Mouse (Mus musculus) limb, embryonic 15.5 days (tissue): ENCODE measurements around the gene Bpifb9a. TPM values are rescaled to one million over a fixed set of nuclear protein-coding genes. Genes with fewer than 3 reads are reported as not detected.
"Not testable (repeated sequence)": the region's sequence is repeated elsewhere in the genome, so short reads cannot be mapped to it uniquely, and the experiment has no call there.

Source experiments
- ATAC-seq: fragments of 200-750 bp; cut with Nextera tagmentation; 2 replicates; pipeline ENCODE4 v1.8.0; 2017; ENCODE audit warnings: low read depth, moderate TSS enrichment; ENCODE audit not compliant: insufficient number of reproducible peaks, low FRiP score, low TSS enrichment
- H3K27ac ChIP-seq: fragments of 300-500 bp; sonication (generic); 2 replicates; pipeline ENCODE4 v1.5.1; 2015; ENCODE audit warnings: moderate library complexity, mild to moderate bottlenecking, inconsistent platforms
- H3K27me3 ChIP-seq: fragments of 300-500 bp; sonication (generic); 2 replicates; pipeline ENCODE4 v1.6.1; 2015; ENCODE audit warnings: inconsistent platforms
- H3K36me3 ChIP-seq: fragments of 300-500 bp; sonication (generic); 2 replicates; pipeline ENCODE4 v1.6.1; 2015; ENCODE audit warnings: inconsistent platforms
- H3K4me1 ChIP-seq: fragments of 300-500 bp; sonication (generic); 2 replicates; pipeline ENCODE4 v1.6.1; 2015; ENCODE audit warnings: inconsistent platforms
- H3K4me2 ChIP-seq: fragments of 300-500 bp; sonication (generic); 2 replicates; pipeline ENCODE4 v1.6.1; 2015; ENCODE audit warnings: mild to moderate bottlenecking, inconsistent platforms
- H3K4me3 ChIP-seq: fragments of 300-500 bp; sonication (generic); 2 replicates; pipeline ENCODE4 v1.5.1; 2015; ENCODE audit warnings: mild to moderate bottlenecking, inconsistent platforms
- H3K9ac ChIP-seq: fragments of 300-500 bp; sonication (generic); 2 replicates; pipeline ENCODE4 v1.6.1; 2015; ENCODE audit warnings: inconsistent platforms
- H3K9me3 ChIP-seq: fragments of 300-500 bp; sonication (generic); 2 replicates; pipeline ENCODE4 v1.6.1; 2016; ENCODE audit warnings: inconsistent platforms
- WGBS: fragments of 180-500 bp; shearing (Covaris S2); methylation state at CpG from one replicate; pipeline ENCODE4 v1.1.7; 2015; 5-methylcytosine and 5-hydroxymethylcytosine counted together
- polyA plus RNA-seq: library from polyadenylated mRNA; unstranded; fragments of >200 nt; fragmentation: Nextera tagmentation; extraction: Ambion mirVana; gene quantifications from 2 replicates; pipeline ENCODE4 v1.2.1, GENCODE M21; 2015

Gene Bpifb9a
- polyA plus RNA-seq, 1 experiment from 2014 or later: not detected

DNA sequence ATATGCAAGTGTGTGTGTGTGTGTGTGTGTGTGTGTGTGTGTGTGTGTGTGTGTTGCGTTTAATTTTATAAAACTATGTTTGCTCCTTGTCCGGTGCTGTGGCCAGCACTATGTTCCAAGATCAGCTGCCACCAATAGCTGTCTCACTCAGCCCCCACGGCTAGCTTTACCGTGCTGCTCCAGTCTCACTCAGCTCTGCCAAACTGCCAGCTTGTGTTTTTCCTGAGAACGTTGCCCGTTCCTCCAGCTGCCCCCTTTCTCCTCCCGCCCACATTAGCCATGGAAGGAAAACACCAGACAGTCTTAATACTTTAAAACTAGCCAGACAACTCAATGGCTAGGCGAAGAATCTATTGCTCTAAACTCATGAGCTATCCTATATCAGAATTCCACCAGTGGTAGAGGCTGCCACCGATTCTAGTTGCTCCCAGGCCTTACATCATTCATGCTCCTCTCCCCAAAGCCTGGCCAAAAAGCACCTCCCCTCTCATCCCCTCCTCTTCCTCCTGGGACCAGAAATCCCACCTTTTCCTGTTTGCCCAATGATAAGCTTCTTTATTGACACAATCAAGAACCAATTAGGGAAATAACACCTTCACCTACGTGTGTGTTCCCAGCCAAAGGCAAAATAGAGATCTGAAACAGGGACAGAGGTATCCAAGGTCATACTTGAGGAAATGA is 14.2 kb upstream of the Bpifb9a start:
- H3K9me3 ChIP-seq: no peaks in the 10 kb centered on the region
- no peaks in the 10 kb centered on the region for H3K27me3 ChIP-seq
- H3K4me3 ChIP-seq: no peak overlapping the region
- H3K27ac ChIP-seq: no peak overlapping the region
- WGBS: 78% methylated on average over 10 of the region's 10 CpGs
- no peaks in the 10 kb centered on the region for H3K4me1 ChIP-seq
- no peak overlapping the region for H3K4me2 ChIP-seq
- H3K36me3 ChIP-seq: no peaks in the 10 kb centered on the region
- no peak for ATAC-seq
- no peak overlapping the region for H3K9ac ChIP-seq

- Histone ChIP-seq H3K4me1 (no peaks in the 10 kb centered on the region), H3K9me3 (no peaks in the 10 kb centered on the region), H3K4me2 (no peak overlapping the region), H3K9ac (no peak overlapping the region), H3K27me3 (no peaks in the 10 kb centered on the region), H3K27ac (no peak overlapping the region), H3K36me3 (no peaks in the 10 kb centered on the region), H3K4me3 (no peak overlapping the region)
- no peak for ATAC-seq
- WGBS: 94% methylated on average over 5 of the region's 5 CpGs
Observed at GRCm38 (mm10) chr2:154245322-154245721, 12.3 kb upstream of the Bpifb9a start.

DNA sequence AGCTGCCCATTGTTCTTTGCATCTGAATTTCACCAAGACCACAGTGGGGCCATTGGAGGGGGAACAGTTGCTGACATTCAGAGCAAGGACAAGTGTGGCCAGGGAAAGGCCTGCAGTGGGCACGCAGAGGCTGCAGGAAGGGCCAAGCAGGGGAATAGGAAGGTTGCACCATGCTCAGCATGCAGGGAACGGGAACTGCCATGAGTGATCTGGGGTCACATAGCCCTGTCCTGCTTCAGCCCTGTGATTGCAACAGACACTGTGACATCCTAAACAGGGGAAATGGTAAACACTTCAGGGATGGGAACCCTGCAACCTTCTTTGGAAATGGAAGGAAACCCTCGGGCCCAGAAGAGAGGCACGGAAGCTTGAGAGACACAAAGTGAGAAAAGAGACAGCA is 2.4 kb upstream of the Bpifb9a start:
- H3K27ac ChIP-seq, H3K9ac ChIP-seq, H3K4me3 ChIP-seq, H3K4me1 ChIP-seq, ATAC-seq, H3K27me3 ChIP-seq, H3K4me2 ChIP-seq, H3K9me3 ChIP-seq, H3K36me3 ChIP-seq: not testable (repeated sequence)
- WGBS: 86% methylated on average over 2 of the region's 4 CpGs

GRCm38 (mm10) chr2:154255770-154256169 is 1.9 kb upstream of the Bpifb9a start:
- H3K9me3 ChIP-seq: no peaks in the 10 kb centered on the region
- H3K9ac ChIP-seq: no peak overlapping the region
- no peak overlapping the region for H3K27ac ChIP-seq
- no peak for ATAC-seq
- 79% methylated on average over 4 of the region's 4 CpGs for WGBS
- no peaks in the 10 kb centered on the region for H3K4me1 ChIP-seq
- H3K4me2 ChIP-seq: no peak overlapping the region
- H3K4me3 ChIP-seq: no peak overlapping the region
- no peaks in the 10 kb centered on the region for H3K36me3 ChIP-seq
- no peaks in the 10 kb centered on the region for H3K27me3 ChIP-seq

GRCm38 (mm10) chr2:154264397-154264796 is 6.7 kb downstream of the Bpifb9a start:
- H3K9ac ChIP-seq, H3K27me3 ChIP-seq, H3K9me3 ChIP-seq, H3K4me2 ChIP-seq, H3K4me3 ChIP-seq, ATAC-seq, H3K27ac ChIP-seq, H3K4me1 ChIP-seq, H3K36me3 ChIP-seq: not testable (repeated sequence)
- WGBS: 84% methylated on average over 3 of the region's 3 CpGs

DNA sequence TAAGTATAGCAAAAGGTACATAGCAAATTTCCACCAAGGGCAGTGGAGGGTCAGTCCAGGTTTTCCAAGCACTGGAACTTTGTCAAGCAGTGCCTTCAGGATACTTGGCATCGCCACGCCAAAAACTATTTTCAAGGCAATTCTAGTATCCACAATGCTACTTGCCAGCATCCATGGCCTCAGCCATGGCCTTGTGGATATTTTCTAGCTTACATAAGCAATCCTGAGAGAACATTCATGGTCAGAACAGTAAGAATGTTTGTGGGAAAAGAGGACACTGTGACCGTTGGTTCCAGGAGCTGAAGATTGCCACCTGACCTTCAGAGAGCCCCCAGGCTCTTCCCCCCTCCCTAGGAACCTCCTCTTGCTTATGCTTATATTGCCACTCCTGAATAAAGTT is 34.2 kb downstream of the Bpifb9a start:
- not testable (repeated sequence) for H3K27ac ChIP-seq, H3K27me3 ChIP-seq, H3K4me1 ChIP-seq, H3K9ac ChIP-seq, H3K36me3 ChIP-seq, ATAC-seq, H3K4me2 ChIP-seq, H3K4me3 ChIP-seq, H3K9me3 ChIP-seq
- WGBS: 81% methylated on average over 3 of the region's 3 CpGs

DNA sequence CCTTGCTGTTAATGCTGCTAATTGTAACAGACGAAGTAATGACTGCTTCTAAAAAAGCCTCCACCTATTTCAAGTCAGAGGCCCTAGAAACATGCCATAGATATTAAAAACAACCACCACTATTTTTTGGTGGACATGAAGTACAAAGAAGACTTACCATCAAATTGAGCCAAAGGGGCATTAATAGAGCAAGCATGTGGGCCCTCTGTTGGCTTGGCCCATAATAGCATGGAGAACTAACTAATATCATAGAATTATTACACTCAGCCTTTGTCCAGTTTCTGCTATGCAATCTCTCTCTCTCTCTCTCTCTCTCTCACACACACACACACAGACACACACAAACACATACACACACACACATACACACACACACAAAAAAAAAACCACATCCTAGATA is 35.2 kb downstream of the Bpifb9a start:
- Histone ChIP-seq H3K4me3 (no peak overlapping the region), H3K36me3 (no peaks in the 10 kb centered on the region), H3K27ac (no peak overlapping the region), H3K9me3 (no peaks in the 10 kb centered on the region), H3K4me1 (no peaks in the 10 kb centered on the region), H3K4me2 (no peak overlapping the region), H3K9ac (no peak overlapping the region), H3K27me3 (no peaks in the 10 kb centered on the region)
- no peak for ATAC-seq
- 58% methylated on average over 1 of the region's 1 CpGs for WGBS

- not testable (repeated sequence) for H3K4me2 ChIP-seq
Observed at GRCm38 (mm10) chr2:154294746-154295145, 37.1 kb downstream of the Bpifb9a start.

GRCm38 (mm10) chr2:154300496-154300895 is 42.8 kb downstream of the Bpifb9a start:
- H3K27ac ChIP-seq: no peak overlapping the region
- ATAC-seq: no peak
- H3K9ac ChIP-seq: no peak overlapping the region
- no peaks in the 10 kb centered on the region for H3K4me1 ChIP-seq
- H3K27me3 ChIP-seq: no peaks in the 10 kb centered on the region
- no peaks in the 10 kb centered on the region for H3K36me3 ChIP-seq
- H3K4me3 ChIP-seq: no peak overlapping the region
- 25% methylated on average over 1 of the region's 1 CpGs for WGBS
- no peaks in the 10 kb centered on the region for H3K9me3 ChIP-seq
- H3K4me2 ChIP-seq: no peak overlapping the region

More at GRCm38 (mm10) chr2:154294746-154295145, 37.1 kb downstream of the Bpifb9a start:
- H3K9me3 ChIP-seq, H3K27me3 ChIP-seq, H3K9ac ChIP-seq, H3K27ac ChIP-seq, H3K4me1 ChIP-seq, H3K36me3 ChIP-seq, H3K4me3 ChIP-seq, ATAC-seq: not testable (repeated sequence)
- WGBS: 2% methylated on average over 10 of the region's 10 CpGs

GRCm38 (mm10) chr2:154301763-154302162 is 44.1 kb downstream of the Bpifb9a start:
- H3K36me3 ChIP-seq: no peaks in the 10 kb centered on the region
- no peak overlapping the region for H3K4me2 ChIP-seq
- WGBS: 74% methylated on average over 3 of the region's 3 CpGs
- no peaks in the 10 kb centered on the region for H3K9me3 ChIP-seq
- no peak for ATAC-seq
- H3K27me3 ChIP-seq: no peaks in the 10 kb centered on the region
- no peak overlapping the region for H3K4me3 ChIP-seq
- no peaks in the 10 kb centered on the region for H3K4me1 ChIP-seq
- no peak overlapping the region for H3K27ac ChIP-seq
- no peak overlapping the region for H3K9ac ChIP-seq

DNA sequence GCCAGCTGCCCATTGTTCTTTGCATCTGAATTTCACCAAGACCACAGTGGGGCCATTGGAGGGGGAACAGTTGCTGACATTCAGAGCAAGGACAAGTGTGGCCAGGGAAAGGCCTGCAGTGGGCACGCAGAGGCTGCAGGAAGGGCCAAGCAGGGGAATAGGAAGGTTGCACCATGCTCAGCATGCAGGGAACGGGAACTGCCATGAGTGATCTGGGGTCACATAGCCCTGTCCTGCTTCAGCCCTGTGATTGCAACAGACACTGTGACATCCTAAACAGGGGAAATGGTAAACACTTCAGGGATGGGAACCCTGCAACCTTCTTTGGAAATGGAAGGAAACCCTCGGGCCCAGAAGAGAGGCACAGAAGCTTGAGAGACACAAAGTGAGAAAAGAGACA is 47.0 kb downstream of the Bpifb9a start:
- not testable (repeated sequence) for H3K9me3 ChIP-seq, H3K27ac ChIP-seq, H3K9ac ChIP-seq, H3K4me1 ChIP-seq, H3K27me3 ChIP-seq, H3K4me3 ChIP-seq, H3K36me3 ChIP-seq, ATAC-seq, H3K4me2 ChIP-seq
- 74% methylated on average over 1 of the region's 3 CpGs for WGBS

DNA sequence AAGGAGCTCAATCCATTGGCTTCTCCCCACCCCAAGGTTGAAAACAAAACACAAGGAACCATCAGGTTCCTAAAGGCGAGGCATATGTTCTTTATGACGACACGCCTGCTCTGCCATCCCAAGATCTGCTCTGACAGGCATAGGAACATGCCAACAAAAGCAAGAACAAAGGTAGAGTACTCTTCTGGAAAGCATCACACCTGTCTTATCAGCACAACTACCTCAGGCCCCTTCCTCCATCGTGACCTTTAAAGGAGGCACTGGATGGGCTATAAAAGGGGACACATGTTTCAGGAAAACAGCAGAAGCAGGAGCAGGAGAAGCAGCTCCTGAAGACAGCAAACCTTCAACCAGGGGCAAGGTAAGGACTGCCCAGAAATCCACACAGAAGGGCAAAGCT is 49.3 kb downstream of the Bpifb9a start, which contains the start of gene Bpifb9b:
TSS of gene Bpifb9b (plus strand) at position 301 of the 400 bp plus-strand sequence.
- not testable (repeated sequence) for H3K4me3 ChIP-seq, H3K9ac ChIP-seq, H3K4me2 ChIP-seq, ATAC-seq, H3K36me3 ChIP-seq, H3K27me3 ChIP-seq, H3K27ac ChIP-seq, H3K4me1 ChIP-seq, H3K9me3 ChIP-seq
- 80% methylated on average over 4 of the region's 4 CpGs for WGBS

- H3K36me3 ChIP-seq, H3K4me3 ChIP-seq, H3K27me3 ChIP-seq, H3K4me1 ChIP-seq, H3K9ac ChIP-seq, ATAC-seq, H3K9me3 ChIP-seq, H3K4me2 ChIP-seq, H3K27ac ChIP-seq: not testable (repeated sequence)
- 75% methylated on average over 5 of the region's 5 CpGs for WGBS
Observed at GRCm38 (mm10) chr2:154313771-154314170, 56.1 kb downstream of the Bpifb9a start.
